Mouse (Mus musculus) testis, adult 2 months (tissue): Measurements from ENCODE around the gene Dgkg. TPM values are rescaled to one million over a fixed set of nuclear protein-coding genes. Genes with fewer than 3 reads are reported as not detected.

ENCODE experiments used
- H3K27ac ChIP-seq: fragments of 200-500 bp; 2 replicates; pipeline ENCODE4 v1.5.1; 2012; ENCODE audit warnings: low read depth, low read length; ENCODE audit not compliant: control insufficient read depth, insufficient read depth
- H3K27me3 ChIP-seq: fragments of 200-500 bp; 2 replicates; pipeline ENCODE4 v1.6.1; 2012; ENCODE audit warnings: mild to moderate bottlenecking, low read length, moderate library complexity; ENCODE audit not compliant: control insufficient read depth, insufficient read depth
- H3K36me3 ChIP-seq: fragments of 200-500 bp; 2 replicates; pipeline ENCODE4 v1.6.1; 2012; ENCODE audit warnings: mild to moderate bottlenecking, low read length; ENCODE audit not compliant: control insufficient read depth, insufficient read depth
- H3K4me1 ChIP-seq: fragments of 200-500 bp; 2 replicates; pipeline ENCODE4 v1.6.1; 2012; ENCODE audit warnings: low read length; ENCODE audit not compliant: control insufficient read depth, insufficient read depth
- H3K4me3 ChIP-seq: fragments of 200-500 bp; 2 replicates; pipeline ENCODE4 v1.5.1; 2012; ENCODE audit warnings: low read depth, mild to moderate bottlenecking, low read length, moderate library complexity, mixed read lengths; ENCODE audit not compliant: control insufficient read depth
- CTCF ChIP-seq: fragments of 200-500 bp; IDR thresholded peaks from 2 replicates; pipeline ENCODE4 v1.5.1; 2012; ENCODE audit warnings: low read depth, mild to moderate bottlenecking, inconsistent platforms, low read length, moderate library complexity; ENCODE audit not compliant: control insufficient read depth, insufficient read depth, insufficient replicate concordance
- POLR2A ChIP-seq: fragments of 200-500 bp; IDR thresholded peaks from 2 replicates; pipeline ENCODE4 v1.6.1; 2012; ENCODE audit warnings: low read depth, mild to moderate bottlenecking, inconsistent platforms, low read length, moderate library complexity; ENCODE audit not compliant: control insufficient read depth
- polyA plus RNA-seq: library from polyadenylated mRNA; depleted of rRNA; stranded (reverse); fragments of >200 nt; gene quantifications from 2 replicates; pipeline ENCODE4 v1.2.3, GENCODE M21; 2012; rRNA removed

The Dgkg gene
- polyA plus RNA-seq, 1 experiment = 0.09 TPM

DNA sequence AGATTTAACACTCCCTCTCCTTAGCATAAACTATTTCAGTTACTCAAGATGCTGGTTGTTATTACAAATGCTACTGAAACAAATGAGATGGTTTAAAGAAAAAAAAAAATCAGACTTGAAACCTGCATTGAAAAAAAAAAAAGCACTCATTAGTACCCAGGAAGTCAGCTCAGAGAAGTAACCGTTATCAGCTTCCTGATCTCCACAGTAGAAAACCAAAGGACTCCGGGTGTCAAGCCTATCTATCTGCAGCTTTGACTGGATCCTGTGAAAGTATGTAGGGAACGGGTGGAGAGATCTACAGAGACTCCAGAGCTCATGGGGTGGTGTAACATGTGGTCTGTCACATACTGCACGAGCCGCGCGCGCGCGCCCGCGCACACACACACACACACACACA is 225.2 kb downstream of the Dgkg start:
- no peaks in the 10 kb centered on the region for H3K27me3 ChIP-seq
- no peak overlapping the region for H3K27ac ChIP-seq
- TF ChIP-seq CTCF (no peak), POLR2A (no peak)
- H3K4me3 ChIP-seq = no peak overlapping the region
- no peaks in the 10 kb centered on the region; the same call in 1 of the 2 replicates for H3K4me1 ChIP-seq
- H3K36me3 ChIP-seq = no peaks in the 10 kb centered on the region

GRCm38 (mm10) chr16:22431335-22431734 is 225.7 kb downstream of the Dgkg start:
- no peak for TF ChIP-seq CTCF
- TF ChIP-seq POLR2A = no peak
- Histone ChIP-seq H3K4me1 (no peaks in the 10 kb centered on the region; the same call in 1 of the 2 replicates), H3K27ac (no peak overlapping the region), H3K36me3 (no peaks in the 10 kb centered on the region), H3K27me3 (no peaks in the 10 kb centered on the region), H3K4me3 (no peak overlapping the region)

- TF ChIP-seq POLR2A (no peak), CTCF (no peak)
- H3K36me3 ChIP-seq = no peaks in the 10 kb centered on the region
- H3K27me3 ChIP-seq = no peaks in the 10 kb centered on the region
- no peak overlapping the region for H3K27ac ChIP-seq
- no peak overlapping the region for H3K4me3 ChIP-seq
- no peaks in the 10 kb centered on the region; the same call in 1 of the 2 replicates for H3K4me1 ChIP-seq
Measured at GRCm38 (mm10) chr16:22430211-22430951, 226.6 kb downstream of the Dgkg start.

DNA sequence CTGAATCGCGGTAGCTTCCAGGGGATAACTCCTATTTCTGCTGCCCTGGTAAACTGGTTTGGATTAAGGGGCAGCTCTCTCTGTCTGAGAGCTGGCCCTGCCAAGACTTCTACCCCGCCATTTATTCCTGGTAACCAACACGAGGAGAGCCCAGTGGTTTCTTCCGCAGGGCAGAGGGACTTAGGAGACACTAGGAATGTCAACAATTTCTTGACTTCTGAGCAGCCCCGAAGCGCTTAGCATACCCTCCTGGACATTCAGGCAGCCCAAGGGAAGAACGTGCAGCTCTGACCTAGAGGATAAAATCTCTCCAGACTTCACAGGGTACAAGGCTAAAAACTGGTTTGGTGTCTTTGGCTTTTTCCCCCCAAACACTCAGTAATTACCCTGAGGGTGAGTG is 227.6 kb downstream of the Dgkg start:
- no peak overlapping the region for H3K4me3 ChIP-seq
- H3K27me3 ChIP-seq = no peaks in the 10 kb centered on the region
- no peaks in the 10 kb centered on the region; the same call in 1 of the 2 replicates for H3K4me1 ChIP-seq
- no peak overlapping the region for H3K27ac ChIP-seq
- TF ChIP-seq CTCF (no peak), POLR2A (no peak)
- no peaks in the 10 kb centered on the region for H3K36me3 ChIP-seq

DNA sequence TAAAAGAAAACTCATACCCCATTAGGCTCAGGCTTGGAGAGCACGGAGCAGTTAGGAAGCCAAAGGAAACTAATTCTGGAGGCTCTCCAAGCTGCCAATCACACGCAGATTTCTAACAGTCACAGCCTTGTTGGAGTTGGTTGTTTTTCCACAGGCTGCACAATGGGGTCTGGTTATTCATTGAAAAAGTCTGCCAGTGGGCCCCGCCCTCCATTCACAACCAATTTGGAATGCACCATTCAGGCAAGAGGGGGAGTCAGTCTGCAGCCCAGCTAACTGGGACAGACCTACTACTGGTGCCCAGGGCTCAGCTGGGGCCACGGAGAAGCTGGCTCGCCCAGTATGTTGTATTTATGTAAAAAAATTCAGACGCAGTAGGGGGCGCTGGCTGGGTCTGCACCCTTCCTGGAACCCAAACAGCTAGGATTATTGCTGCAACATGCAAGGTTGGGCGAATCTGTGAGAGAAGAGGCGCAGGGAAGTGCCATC is 228.1 kb downstream of the Dgkg start:
- TF ChIP-seq POLR2A (no peak), CTCF (no peak)

GRCm38 (mm10) chr16:22426866-22427265 is 230.2 kb downstream of the Dgkg start:
- Histone ChIP-seq H3K27ac (no peak overlapping the region), H3K36me3 (no peaks in the 10 kb centered on the region), H3K4me1 (no peaks in the 10 kb centered on the region; the same call in 1 of the 2 replicates), H3K27me3 (no peaks in the 10 kb centered on the region), H3K4me3 (no peak overlapping the region)
- no peak for TF ChIP-seq CTCF
- TF ChIP-seq POLR2A = no peak

More for the DNA sequence above, 228.1 kb downstream of the Dgkg start:
- Histone ChIP-seq H3K27me3 (no peaks in the 10 kb centered on the region), H3K4me1 (no peaks in the 10 kb centered on the region; the same call in 1 of the 2 replicates), H3K27ac (no peak overlapping the region), H3K36me3 (no peaks in the 10 kb centered on the region), H3K4me3 (no peak overlapping the region)

GRCm38 (mm10) chr16:22422256-22422655 is 234.8 kb downstream of the Dgkg start:
- no peak overlapping the region for H3K4me3 ChIP-seq
- H3K4me1 ChIP-seq = no peaks in the 10 kb centered on the region
- no peaks in the 10 kb centered on the region for H3K27me3 ChIP-seq
- H3K27ac ChIP-seq = no peak overlapping the region
- no peaks in the 10 kb centered on the region for H3K36me3 ChIP-seq
- TF ChIP-seq POLR2A (no peak), CTCF (no peak)

Other genes starting within 250 kb of the Dgkg start
- gene Etv5, start 217.5 kb downstream of the Dgkg start, polyA plus RNA-seq = 10.4 and 12.6 TPM in 2 replicates
- 0.12 TPM in 1 of 2 replicates, not detected in the other for gene Crygs, start 154.4 kb upstream of the Dgkg start, polyA plus RNA-seq
- gene Tbccd1, start 200.4 kb upstream of the Dgkg start, polyA plus RNA-seq = 21.2 and 22.1 TPM in 2 replicates
- 27.8 and 32.9 TPM in 2 replicates for gene Dnajb11, start 200.6 kb upstream of the Dgkg start, polyA plus RNA-seq
- 0.15 and 0.69 TPM in 2 replicates for gene Ahsg, start 234.1 kb upstream of the Dgkg start, polyA plus RNA-seq